Mouse (Mus musculus): ENCODE measurements at regions not wholly inside any gene's neighbourhood (a gene's known extent, or its start where the extent isn't known, plus 50 kb on each side); places are given as distances from the start of the nearest gene placed in this dataset.

- no peak overlapping the region for H3K9ac ChIP-seq (ENCODE audit: low read length)
- no peak for ATAC-seq (ENCODE audit: low FRiP score, low TSS enrichment)
- H3K27ac ChIP-seq (replicated peaks): no peak overlapping the region
Observed at GRCm38 (mm10) chr12:5866701-5867100, 491.2 kb upstream of the Klhl29 start.

GRCm38 (mm10) chr12:5859795-5860194 lies 484.3 kb upstream of the Klhl29 start:
- ATAC-seq (ENCODE audit: low FRiP score, low TSS enrichment) (no peak), DNase-seq (ENCODE audit: low spot score) (no peak)
- Histone ChIP-seq H3K4me1 (replicated peaks; ENCODE audit: control insufficient read depth, insufficient read depth) (no peaks in the 10 kb centered on the region), H3K9ac (ENCODE audit: low read length) (no peak overlapping the region), H3K4me3 (ENCODE audit: low read depth, low read length) (no peak overlapping the region), H3K27ac (replicated peaks) (no peak overlapping the region), H3K36me3 (ENCODE audit: control insufficient read depth, insufficient read depth, low read length) (no peaks in the 10 kb centered on the region), H3K27me3 (ENCODE audit: control insufficient read depth, insufficient read depth, low read length) (no peaks in the 10 kb centered on the region), H3K4me2 (replicated peaks; ENCODE audit: low read depth) (no peak overlapping the region), H3K9me3 (ENCODE audit: control insufficient read depth, low read length) (no peaks in the 10 kb centered on the region)
- 69% methylated on average over 2 of the region's 2 CpGs for WGBS
- TF ChIP-seq EP300 (optimal IDR thresholded peaks at IDR 0.05): no peak
- TF ChIP-seq CTCF (IDR thresholded peaks at IDR 0.05; ENCODE audit: low read depth): no peak

More at GRCm38 (mm10) chr12:5866701-5867100, 491.2 kb upstream of the Klhl29 start:
- Histone ChIP-seq H3K9me3 (ENCODE audit: control insufficient read depth, low read length) (no peaks in the 10 kb centered on the region), H3K4me3 (ENCODE audit: low read depth, low read length) (no peak overlapping the region), H3K4me1 (replicated peaks; ENCODE audit: control insufficient read depth, insufficient read depth) (no peaks in the 10 kb centered on the region), H3K4me2 (replicated peaks; ENCODE audit: low read depth) (no peak overlapping the region), H3K27me3 (ENCODE audit: control insufficient read depth, insufficient read depth, low read length) (no peaks in the 10 kb centered on the region), H3K36me3 (ENCODE audit: control insufficient read depth, insufficient read depth, low read length) (no peaks in the 10 kb centered on the region)
- TF ChIP-seq CTCF (IDR thresholded peaks at IDR 0.05; ENCODE audit: low read depth) (no peak), EP300 (optimal IDR thresholded peaks at IDR 0.05) (no peak)
- DNase-seq (ENCODE audit: low spot score): no peak

GRCm38 (mm10) chr12:5856421-5856820 lies 480.9 kb upstream of the Klhl29 start:
- H3K9ac ChIP-seq (ENCODE audit: low read length): no peak overlapping the region
- TF ChIP-seq CTCF (IDR thresholded peaks at IDR 0.05; ENCODE audit: low read depth): no peak
- TF ChIP-seq EP300 (optimal IDR thresholded peaks at IDR 0.05): no peak
- no peak overlapping the region for H3K4me3 ChIP-seq (ENCODE audit: low read depth, low read length)
- H3K4me2 ChIP-seq (replicated peaks; ENCODE audit: low read depth): no peak overlapping the region
- H3K9me3 ChIP-seq (ENCODE audit: control insufficient read depth, low read length): no peaks in the 10 kb centered on the region
- ATAC-seq (ENCODE audit: low FRiP score, low TSS enrichment) (no peak), DNase-seq (ENCODE audit: low spot score) (no peak)
- H3K4me1 ChIP-seq (replicated peaks; ENCODE audit: control insufficient read depth, insufficient read depth): no peaks in the 10 kb centered on the region
- 53% methylated on average over 3 of the region's 3 CpGs for WGBS
- no peaks in the 10 kb centered on the region for H3K36me3 ChIP-seq (ENCODE audit: control insufficient read depth, insufficient read depth, low read length)
- H3K27ac ChIP-seq (replicated peaks): no peak overlapping the region
- no peaks in the 10 kb centered on the region for H3K27me3 ChIP-seq (ENCODE audit: control insufficient read depth, insufficient read depth, low read length)

GRCm38 (mm10) chr12:5810427-5810826 lies 434.9 kb upstream of the Klhl29 start:
- Histone ChIP-seq H3K9ac (ENCODE audit: low read length) (no peak overlapping the region), H3K27me3 (ENCODE audit: control insufficient read depth, insufficient read depth, low read length) (no peaks in the 10 kb centered on the region), H3K27ac (replicated peaks) (no peak overlapping the region), H3K36me3 (ENCODE audit: control insufficient read depth, insufficient read depth, low read length) (no peaks in the 10 kb centered on the region), H3K4me2 (replicated peaks; ENCODE audit: low read depth) (no peak overlapping the region), H3K4me1 (replicated peaks; ENCODE audit: control insufficient read depth, insufficient read depth) (0 out of 2 replicates have a peak, but pooled peaks cover 3% of the 10 kb centered on the region), H3K9me3 (ENCODE audit: control insufficient read depth, low read length) (no peaks in the 10 kb centered on the region), H3K4me3 (ENCODE audit: low read depth, low read length) (no peak overlapping the region)
- 79% methylated on average over 2 of the region's 2 CpGs for WGBS
- ATAC-seq (ENCODE audit: low FRiP score, low TSS enrichment): no peak
- no peak for TF ChIP-seq CTCF (IDR thresholded peaks at IDR 0.05; ENCODE audit: low read depth)
- TF ChIP-seq EP300 (optimal IDR thresholded peaks at IDR 0.05): no peak
- DNase-seq (ENCODE audit: low spot score): no peak

- H3K4me3 ChIP-seq (ENCODE audit: low read depth, low read length): no peak overlapping the region
- H3K36me3 ChIP-seq (ENCODE audit: control insufficient read depth, insufficient read depth, low read length): no peaks in the 10 kb centered on the region
- ATAC-seq (ENCODE audit: low FRiP score, low TSS enrichment) (no peak), DNase-seq (ENCODE audit: low spot score) (no peak)
- TF ChIP-seq CTCF (IDR thresholded peaks at IDR 0.05; ENCODE audit: low read depth) (no peak), EP300 (optimal IDR thresholded peaks at IDR 0.05) (no peak)
- 0 out of 2 replicates have a peak, but pooled peaks cover 3% of the 10 kb centered on the region for H3K4me1 ChIP-seq (replicated peaks; ENCODE audit: control insufficient read depth, insufficient read depth)
- H3K4me2 ChIP-seq (replicated peaks; ENCODE audit: low read depth): no peak overlapping the region
- no peaks in the 10 kb centered on the region for H3K27me3 ChIP-seq (ENCODE audit: control insufficient read depth, insufficient read depth, low read length)
- no peak overlapping the region for H3K9ac ChIP-seq (ENCODE audit: low read length)
- WGBS: 51% methylated on average over 4 of the region's 4 CpGs
- H3K9me3 ChIP-seq (ENCODE audit: control insufficient read depth, low read length): no peaks in the 10 kb centered on the region
- H3K27ac ChIP-seq (replicated peaks): no peak overlapping the region
Observed at GRCm38 (mm10) chr12:5810009-5810408, 434.5 kb upstream of the Klhl29 start.

- H3K9ac ChIP-seq (ENCODE audit: low read length): no peak overlapping the region
- ATAC-seq (ENCODE audit: low FRiP score, low TSS enrichment) (no peak), DNase-seq (ENCODE audit: low spot score) (no peak)
- H3K4me1 ChIP-seq (replicated peaks; ENCODE audit: control insufficient read depth, insufficient read depth): 0 out of 2 replicates have a peak, but pooled peaks cover 3% of the 10 kb centered on the region
- WGBS: 23% methylated on average over 18 of the region's 18 CpGs
- no peak overlapping the region for H3K4me3 ChIP-seq (ENCODE audit: low read depth, low read length)
- no peaks in the 10 kb centered on the region for H3K27me3 ChIP-seq (ENCODE audit: control insufficient read depth, insufficient read depth, low read length)
- TF ChIP-seq EP300 (optimal IDR thresholded peaks at IDR 0.05): no peak
- TF ChIP-seq CTCF (IDR thresholded peaks at IDR 0.05; ENCODE audit: low read depth): no peak
- no peak overlapping the region for H3K4me2 ChIP-seq (replicated peaks; ENCODE audit: low read depth)
- no peaks in the 10 kb centered on the region for H3K9me3 ChIP-seq (ENCODE audit: control insufficient read depth, low read length)
- H3K27ac ChIP-seq (replicated peaks): no peak overlapping the region
- H3K36me3 ChIP-seq (ENCODE audit: control insufficient read depth, insufficient read depth, low read length): no peaks in the 10 kb centered on the region
Observed at GRCm38 (mm10) chr12:5807996-5808886, 432.8 kb upstream of the Klhl29 start.

Measured in stomach, postnatal 0 days (tissue).